Mouse (Mus musculus) cerebellum, adult 2 months (tissue): ENCODE measurements around the gene Ube2q1.

Experiments used
- CTCF ChIP-seq: fragments of 200-500 bp; IDR thresholded peaks from 2 replicates; pipeline ENCODE4 v1.5.1; 2011; ENCODE audit warnings: low read depth, mild to moderate bottlenecking, control low read depth, low read length, moderate library complexity, borderline replicate concordance; ENCODE audit not compliant: insufficient read depth
- POLR2A ChIP-seq: fragments of 200-500 bp; IDR thresholded peaks from 2 replicates; pipeline ENCODE4 v1.6.1; 2011; ENCODE audit warnings: low read length, control low read depth, borderline replicate concordance; ENCODE audit not compliant: insufficient read depth

DNA sequence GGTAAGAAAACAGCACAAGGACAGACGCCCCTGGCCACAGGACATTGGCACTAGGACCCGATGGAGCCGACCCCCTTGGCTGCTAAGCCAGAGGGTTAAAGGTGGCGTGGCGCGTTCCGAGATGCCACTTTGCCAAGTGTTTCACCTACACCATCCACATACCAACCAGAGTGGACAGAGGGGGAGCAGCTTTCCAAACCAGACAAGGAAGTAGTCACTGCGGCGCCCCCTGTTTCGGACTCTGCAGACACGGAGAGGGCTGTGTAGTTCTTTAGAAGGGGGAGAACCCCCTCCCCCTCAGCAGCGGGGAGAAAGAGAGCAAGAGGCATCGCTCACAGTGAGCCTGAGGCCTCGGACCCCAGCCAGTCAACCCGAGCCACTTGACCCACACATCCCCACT is 29.5 kb downstream of the Ube2q1 start:
- no peak for TF ChIP-seq CTCF
- TF ChIP-seq POLR2A, result no peak
